Mouse (Mus musculus): ENCODE data around the gene Rrnad1.
A peak's percentile ranks its signal among the peaks of the same experiment; 100 is the strongest.
"Not testable (repeated sequence)": the region's sequence is repeated elsewhere in the genome, so short reads cannot be mapped to it uniquely, and the experiment has no call there.

Rrnad1 gene

GRCm38 (mm10) chr3:87919336-87920108 lies 11.0 kb downstream of the Rrnad1 start, which contains the start of gene Mrpl24:
Gene Mrpl24, plus strand, starts transcription at chr3:87919506.
- DNase-seq (ENCODE audit: inconsistent age in 2 of 2, low spot score in 1 of 2), result peak; percentile 86 to 95

- DNase-seq (ENCODE audit: inconsistent age in 2 of 2, low spot score in 1 of 2), result peak in 1 of 2 experiments; percentile 50
Observed at GRCm38 (mm10) chr3:87918551-87918950, 12.0 kb downstream of the Rrnad1 start.

- no peak for DNase-seq (ENCODE audit: inconsistent age in 2 of 2, low spot score in 1 of 2)
Observed at GRCm38 (mm10) chr3:87916990-87917389, 13.5 kb downstream of the Rrnad1 start.

- DNase-seq (ENCODE audit: inconsistent age in 2 of 2, low spot score in 1 of 2), result no peak
Observed at GRCm38 (mm10) chr3:87913891-87914290, 16.6 kb downstream of the Rrnad1 start.

GRCm38 (mm10) chr3:87913491-87913890 lies 17.0 kb downstream of the Rrnad1 start:
- no peak for DNase-seq (ENCODE audit: inconsistent age in 2 of 2, low spot score in 1 of 2)

GRCm38 (mm10) chr3:87910573-87911141 lies 19.9 kb downstream of the Rrnad1 start:
- DNase-seq (ENCODE audit: inconsistent age in 2 of 2, low spot score in 1 of 2), result peak; percentile 89 to 95

GRCm38 (mm10) chr3:87909874-87910273 lies 20.6 kb downstream of the Rrnad1 start:
- DNase-seq (ENCODE audit: inconsistent age in 2 of 2, low spot score in 1 of 2), result peak in 1 of 2 experiments; percentile 66

GRCm38 (mm10) chr3:87909381-87909780 lies 21.1 kb downstream of the Rrnad1 start:
- DNase-seq (ENCODE audit: inconsistent age in 2 of 2, low spot score in 1 of 2), result peak in 1 of 2 experiments; percentile 68

GRCm38 (mm10) chr3:87907906-87908305 lies 22.6 kb downstream of the Rrnad1 start:
- DNase-seq (ENCODE audit: inconsistent age in 2 of 2, low spot score in 1 of 2), result no peak

- peak; percentile 56 to 82 for DNase-seq (ENCODE audit: inconsistent age in 2 of 2, low spot score in 1 of 2)
Observed at GRCm38 (mm10) chr3:87906981-87907857, 23.3 kb downstream of the Rrnad1 start.

- peak; percentile 80 to 91 for DNase-seq (ENCODE audit: inconsistent age in 2 of 2, low spot score in 1 of 2)
Observed at GRCm38 (mm10) chr3:87906601-87906980, 23.9 kb downstream of the Rrnad1 start.

GRCm38 (mm10) chr3:87905880-87906485 lies 24.5 kb downstream of the Rrnad1 start, which contains the start of gene Hdgf:
Gene Hdgf, plus strand, starts transcription at chr3:87906321.
- peak; percentile 98 for DNase-seq (ENCODE audit: inconsistent age in 2 of 2, low spot score in 1 of 2)

- DNase-seq (ENCODE audit: inconsistent age in 2 of 2, low spot score in 1 of 2), result no peak
Observed at GRCm38 (mm10) chr3:87903821-87904220, 26.7 kb downstream of the Rrnad1 start.

GRCm38 (mm10) chr3:87901959-87902358 lies 28.6 kb downstream of the Rrnad1 start:
- not testable (repeated sequence) for DNase-seq (ENCODE audit: inconsistent age in 2 of 2, low spot score in 1 of 2)

GRCm38 (mm10) chr3:87901036-87901624 lies 29.4 kb downstream of the Rrnad1 start:
- no peak for DNase-seq (ENCODE audit: inconsistent age in 2 of 2, low spot score in 1 of 2)

- no peak for DNase-seq (ENCODE audit: inconsistent age in 2 of 2, low spot score in 1 of 2)
Observed at GRCm38 (mm10) chr3:87899776-87900175, 30.7 kb downstream of the Rrnad1 start.

GRCm38 (mm10) chr3:87899266-87899665 lies 31.3 kb downstream of the Rrnad1 start:
- no peak for DNase-seq (ENCODE audit: inconsistent age in 2 of 2, low spot score in 1 of 2)

GRCm38 (mm10) chr3:87893367-87893905 lies 37.1 kb downstream of the Rrnad1 start:
- DNase-seq (ENCODE audit: inconsistent age in 2 of 2, low spot score in 1 of 2), result no peak

- no peak for DNase-seq (ENCODE audit: inconsistent age in 2 of 2, low spot score in 1 of 2)
Observed at GRCm38 (mm10) chr3:87891481-87891880, 39.0 kb downstream of the Rrnad1 start.

GRCm38 (mm10) chr3:87887400-87887799 lies 43.1 kb downstream of the Rrnad1 start:
- DNase-seq (ENCODE audit: inconsistent age in 2 of 2, low spot score in 1 of 2), result not testable (repeated sequence)

Measured in adrenal gland, adult (tissue).